Mouse (Mus musculus) spleen, adult 2 months (tissue): ENCODE data around the gene Hspb9. TPM values are rescaled to one million over a fixed set of nuclear protein-coding genes. Genes with fewer than 3 reads are reported as not detected.

Experiments used
- DNase-seq, 2 experiments: peaks; one replicate each; pipeline versions ENCODE4 v3.0.0 to v3.0.0-alpha.2; 2012 to 2021; ENCODE audit warnings: low spot score in 2 of 2, low read depth in 1 of 2
- H3K27ac ChIP-seq: fragments of 200-500 bp; 2 replicates; pipeline ENCODE4 v1.5.1; 2012; ENCODE audit warnings: low read length, inconsistent platforms; ENCODE audit not compliant: insufficient read depth
- H3K27me3 ChIP-seq: fragments of 200-500 bp; 2 replicates; pipeline ENCODE4 v1.6.1; 2012; ENCODE audit warnings: mild to moderate bottlenecking, moderate library complexity, low read length, inconsistent platforms; ENCODE audit not compliant: control insufficient read depth, insufficient read depth
- H3K36me3 ChIP-seq: fragments of 200-500 bp; 2 replicates; pipeline ENCODE4 v1.6.1; 2012; ENCODE audit warnings: mild to moderate bottlenecking, low read length, inconsistent platforms; ENCODE audit not compliant: control insufficient read depth, insufficient read depth
- H3K4me1 ChIP-seq: fragments of 200-500 bp; 2 replicates; pipeline ENCODE4 v1.6.1; 2011; ENCODE audit warnings: inconsistent platforms; ENCODE audit not compliant: control insufficient read depth, insufficient read depth, insufficient read length
- H3K4me3 ChIP-seq: fragments of 200-500 bp; 2 replicates; pipeline ENCODE4 v1.5.1; 2011; ENCODE audit warnings: mild to moderate bottlenecking, inconsistent platforms; ENCODE audit not compliant: insufficient read depth, insufficient read length; ENCODE audit errors: extremely low read depth
- CTCF ChIP-seq: fragments of 200-500 bp; IDR thresholded peaks from 2 replicates; pipeline ENCODE4 v1.5.1; 2011; ENCODE audit warnings: mild to moderate bottlenecking, inconsistent platforms; ENCODE audit not compliant: insufficient read depth, insufficient read length, insufficient replicate concordance; ENCODE audit errors: extremely low read depth
- POLR2A ChIP-seq: fragments of 200-500 bp; IDR thresholded peaks from 2 replicates; pipeline ENCODE4 v1.6.1; 2011; ENCODE audit warnings: low read depth, low read length, inconsistent platforms
- WGBS: fragments of 180-500 bp; shearing (Covaris S2); methylation state at CpG from one replicate; pipeline ENCODE4 v1.1.7; 2018; 5-methylcytosine and 5-hydroxymethylcytosine counted together
- polyA plus RNA-seq: library from polyadenylated mRNA; depleted of rRNA; stranded (reverse); fragments of >200 nt; gene quantifications from 2 replicates; pipeline ENCODE4 v1.2.3, GENCODE M21; 2012

The Hspb9 gene
- polyA plus RNA-seq, 1 experiment = 0.36 TPM

GRCm38 (mm10) chr11:100736746-100737080 is 23.1 kb downstream of the Hspb9 start:
- 53% methylated on average over 4 of the region's 4 CpGs for WGBS
- H3K27me3 ChIP-seq = no peaks in the 10 kb centered on the region
- no peaks in the 10 kb centered on the region for H3K36me3 ChIP-seq
- H3K4me1 ChIP-seq = peaks cover 18% of the 10 kb centered on the region; the same call in 1 of the 2 replicates
- peak overlapping the region; percentile 75 for H3K4me3 ChIP-seq
- DNase-seq = no peak
- no peak for TF ChIP-seq CTCF
- TF ChIP-seq POLR2A = no peak
- H3K27ac ChIP-seq = peak overlapping the region; percentile 15

DNA sequence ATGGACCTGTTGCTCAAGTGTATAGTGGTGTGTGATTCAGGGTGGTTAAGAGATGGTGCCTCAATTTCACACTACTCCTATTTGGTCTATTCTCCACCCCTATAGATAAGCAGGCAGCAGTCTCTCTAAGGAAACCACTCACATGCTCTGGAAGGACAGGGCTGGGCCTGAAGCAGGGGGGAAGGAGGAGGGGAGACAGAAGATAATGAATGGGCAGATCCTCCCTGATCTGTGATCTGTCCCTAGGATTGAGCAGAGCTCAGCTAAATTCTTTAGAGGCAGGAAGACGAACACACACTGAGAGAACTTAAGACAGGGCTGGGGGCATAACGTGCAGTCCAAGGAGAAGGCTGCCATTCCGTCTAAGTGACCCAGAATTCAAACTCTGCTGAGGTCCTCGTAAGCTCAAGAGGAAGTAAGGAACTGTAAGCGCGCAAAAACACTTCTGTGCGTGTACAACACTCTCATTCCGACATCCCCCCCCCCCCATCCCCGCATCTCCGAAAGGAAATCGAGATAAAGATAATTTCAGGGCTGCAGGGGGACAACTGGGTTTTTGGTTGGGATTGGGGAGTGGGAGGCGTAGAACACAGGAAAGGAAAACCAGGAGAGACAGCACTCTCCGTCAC is 23.6 kb downstream of the Hspb9 start:
- DNase-seq = no peak
- Histone ChIP-seq H3K36me3 (no peaks in the 10 kb centered on the region), H3K4me3 (peak overlapping the region; percentile 75), H3K27me3 (no peaks in the 10 kb centered on the region), H3K27ac (peak overlapping the region; percentile 76), H3K4me1 (peaks cover 18% of the 10 kb centered on the region; the same call in 1 of the 2 replicates)
- under 1% methylated on average over 13 of the region's 13 CpGs for WGBS
- TF ChIP-seq POLR2A (no peak), CTCF (no peak)

DNA sequence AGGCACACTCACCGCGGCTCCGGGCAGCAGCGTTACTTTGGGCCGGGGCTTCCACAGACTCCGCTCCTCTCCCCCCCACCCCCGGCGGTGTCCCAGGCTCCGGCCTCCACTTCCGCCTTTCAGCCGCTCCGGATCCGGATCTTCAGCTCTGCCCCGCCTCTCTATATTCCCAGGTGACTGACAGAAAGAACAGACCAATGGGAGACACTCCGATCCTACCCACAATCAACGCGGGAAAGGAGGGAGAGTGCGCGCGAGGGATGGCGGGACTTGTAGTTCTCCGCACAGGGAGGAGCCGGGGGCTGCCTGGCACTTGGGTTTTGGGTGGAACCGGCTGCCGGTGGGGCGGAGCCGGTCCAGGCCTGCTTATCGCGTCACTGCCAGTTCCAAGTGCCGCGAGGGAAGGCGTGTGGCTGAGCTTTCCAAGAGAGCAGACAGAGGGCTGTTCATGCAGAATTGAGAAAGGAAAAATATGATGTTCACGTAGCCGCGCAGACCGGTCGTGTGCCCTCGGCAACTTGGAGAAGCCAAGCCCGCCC is 24.5 kb downstream of the Hspb9 start, which contains the start of gene Rab5c:
Gene Rab5c, minus strand, starts transcription at position 150 of the 539 bp plus-strand sequence.
- no peaks in the 10 kb centered on the region for H3K27me3 ChIP-seq
- peak; percentile 98 to 99 for DNase-seq
- peaks cover 18% of the 10 kb centered on the region; the same call in 1 of the 2 replicates for H3K4me1 ChIP-seq
- under 1% methylated on average over 39 of the region's 39 CpGs for WGBS
- TF ChIP-seq CTCF (no peak), POLR2A (peak; percentile 39; the same call in 1 of the 2 replicates)
- peak within 1 kb of the TSS; percentile 75 for H3K4me3 ChIP-seq
- peak within 1 kb of the TSS; percentile 76 for H3K27ac ChIP-seq
- no peaks in the 10 kb centered on the region for H3K36me3 ChIP-seq

DNA sequence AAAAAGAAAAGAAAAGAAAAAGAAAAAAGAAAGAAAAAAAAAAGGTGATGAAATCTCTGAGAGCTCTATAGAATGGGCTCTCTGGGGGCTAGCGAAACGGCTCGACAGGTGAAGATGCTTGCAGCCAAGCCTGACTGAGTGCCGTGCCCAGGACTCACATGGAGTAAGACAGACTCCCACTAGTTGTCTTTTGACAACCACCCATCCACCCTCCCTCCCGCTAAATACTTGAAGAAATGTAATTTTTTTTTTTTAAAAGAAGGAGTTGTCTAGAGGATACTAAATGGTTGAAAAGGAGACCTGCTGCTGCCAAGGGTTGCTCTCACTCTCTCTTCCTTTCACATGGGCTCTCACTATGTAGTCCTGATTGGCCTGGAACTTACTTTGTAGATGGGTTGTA is 25.1 kb downstream of the Hspb9 start:
- no peak overlapping the region for H3K27ac ChIP-seq
- WGBS = 28% methylated on average over 5 of the region's 5 CpGs
- no peaks in the 10 kb centered on the region for H3K27me3 ChIP-seq
- DNase-seq = no peak
- no peak overlapping the region for H3K4me3 ChIP-seq
- peaks cover 18% of the 10 kb centered on the region; the same call in 1 of the 2 replicates for H3K4me1 ChIP-seq
- H3K36me3 ChIP-seq = no peaks in the 10 kb centered on the region
- TF ChIP-seq POLR2A (no peak), CTCF (no peak)

- 87% methylated on average over 6 of the region's 6 CpGs for WGBS
- DNase-seq = no peak
- no peaks in the 10 kb centered on the region for H3K36me3 ChIP-seq
- no peak for TF ChIP-seq CTCF
- no peak for TF ChIP-seq POLR2A
- no peak overlapping the region for H3K27ac ChIP-seq
- no peak overlapping the region for H3K4me3 ChIP-seq
- peaks cover 7% of the 10 kb centered on the region; the same call in 1 of the 2 replicates for H3K4me1 ChIP-seq
- no peaks in the 10 kb centered on the region for H3K27me3 ChIP-seq
These were observed 27.7 kb downstream of the Hspb9 start for GRCm38 (mm10) chr11:100741348-100741747.

DNA sequence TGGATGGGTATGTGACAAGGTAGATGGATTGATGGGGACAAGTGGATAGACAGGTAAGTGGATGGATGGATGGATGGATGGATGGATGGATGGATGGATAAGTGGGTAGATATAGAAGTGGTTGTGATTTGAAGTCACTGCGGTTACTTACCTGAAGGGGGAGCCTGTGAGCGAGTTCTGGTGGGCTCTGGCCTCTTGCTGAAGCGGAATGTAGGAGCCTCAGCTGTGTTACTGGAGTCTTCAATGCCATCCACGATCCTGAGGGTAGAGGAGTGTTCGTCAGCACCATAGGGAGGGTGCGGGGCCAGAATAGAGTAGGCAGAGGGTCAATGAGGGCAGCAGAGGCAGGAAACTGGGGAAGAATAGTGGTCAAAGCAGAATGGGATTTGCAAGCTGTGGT is 31.4 kb downstream of the Hspb9 start:
- TF ChIP-seq CTCF (peak; percentile 55; the same call in 1 of the 2 replicates), POLR2A (no peak)
- Histone ChIP-seq H3K36me3 (no peaks in the 10 kb centered on the region), H3K27ac (no peak overlapping the region), H3K4me3 (no peak overlapping the region), H3K27me3 (no peaks in the 10 kb centered on the region), H3K4me1 (no peaks in the 10 kb centered on the region; the same call in 1 of the 2 replicates)
- WGBS = 20% methylated on average over 6 of the region's 6 CpGs
- DNase-seq = peak in 1 of 2 experiments; percentile 50

DNA sequence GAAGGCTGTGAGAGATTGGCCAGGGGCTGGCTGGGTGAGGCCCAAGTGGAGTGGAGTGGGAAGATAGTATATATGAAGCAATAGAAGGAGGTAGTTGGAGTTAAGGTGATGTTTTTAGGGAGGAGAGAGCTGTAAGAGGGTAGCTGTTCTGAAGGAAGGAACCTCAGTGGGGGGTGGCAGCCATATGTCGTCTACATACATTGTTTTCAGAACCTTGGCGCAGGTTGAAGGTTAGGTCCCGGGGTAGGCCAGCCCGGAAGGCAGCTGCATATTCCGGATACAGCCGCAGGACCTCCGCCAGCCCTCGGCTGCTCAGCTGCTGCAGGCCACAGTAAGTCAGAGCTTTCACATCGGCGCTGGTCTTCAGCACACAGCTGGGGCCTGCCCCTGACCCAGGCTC is 32.9 kb downstream of the Hspb9 start:
- Histone ChIP-seq H3K4me3 (no peak overlapping the region), H3K27ac (no peak overlapping the region), H3K36me3 (no peaks in the 10 kb centered on the region), H3K27me3 (no peaks in the 10 kb centered on the region), H3K4me1 (no peaks in the 10 kb centered on the region; the same call in 1 of the 2 replicates)
- TF ChIP-seq POLR2A = no peak
- TF ChIP-seq CTCF = no peak
- WGBS = 91% methylated on average over 10 of the region's 10 CpGs
- DNase-seq = no peak
